Mouse (Mus musculus) MEL (cell line): ENCODE data around the gene Tpcn2.

ENCODE experiments used
- E2F4 ChIP-seq: IDR thresholded peaks from 2 replicates; pipeline ENCODE4 v1.6.1; 2011; ENCODE audit warnings: low read depth, low read length, improper control_type of control experiment, borderline replicate concordance
- GABPA ChIP-seq: IDR thresholded peaks from 2 replicates; pipeline ENCODE4 v1.6.1; 2012; ENCODE audit warnings: low read depth, mild to moderate bottlenecking, inconsistent platforms, low read length, improper control_type of control experiment, moderate library complexity
- MAZ ChIP-seq: IDR thresholded peaks from 2 replicates; pipeline ENCODE4 v1.6.1; 2012; ENCODE audit warnings: low read depth, mild to moderate bottlenecking, inconsistent platforms, low read length, improper control_type of control experiment
- POLR2A ChIP-seq, 2 experiments: IDR thresholded peaks; 2 replicates each; pipeline ENCODE4 v1.6.1; 2011 to 2012; ENCODE audit warnings: low read length in 2 of 2, mild to moderate bottlenecking in 2 of 2, control low read depth in 1 of 2, improper control_type of control experiment in 1 of 2, low read depth in 1 of 2, moderate library complexity in 1 of 2; ENCODE audit not compliant: control insufficient read depth in 1 of 2, insufficient read depth in 1 of 2, poor library complexity in 1 of 2
- RCOR1 ChIP-seq: IDR thresholded peaks from 2 replicates; pipeline ENCODE4 v1.6.1; 2012; ENCODE audit warnings: low read depth, mild to moderate bottlenecking, inconsistent platforms, low read length, improper control_type of control experiment

DNA sequence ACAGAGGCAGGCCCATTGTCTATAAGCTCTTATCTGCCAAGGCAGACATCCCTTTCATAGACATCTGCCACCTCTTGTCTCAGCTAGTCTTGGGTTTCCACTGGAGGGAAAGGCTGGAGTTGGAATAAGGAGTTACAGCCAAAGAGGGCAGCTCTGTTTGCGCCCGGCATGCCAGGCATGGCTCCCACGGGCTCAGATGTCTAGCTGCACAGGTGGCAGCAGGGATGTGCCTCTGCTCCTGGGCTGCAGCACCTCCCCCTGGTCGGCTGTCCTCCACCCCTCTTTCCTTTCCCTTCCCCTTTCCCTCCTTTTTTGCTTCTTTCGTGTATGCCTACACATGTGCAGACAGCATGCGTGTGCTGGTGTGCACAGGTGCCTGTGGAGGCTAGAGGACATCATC lies 91.0 kb downstream of the Tpcn2 start:
- TF ChIP-seq GABPA (no peak), RCOR1 (no peak), E2F4 (no peak), MAZ (no peak), POLR2A (IDR thresholded peaks at IDR 0.05; ENCODE audit: control insufficient read depth in 1 of 2, insufficient read depth in 1 of 2, low read depth in 1 of 2, low read length in 2 of 2, poor library complexity in 1 of 2) (no peak)
